Mouse (Mus musculus): ENCODE results near the gene Ccdc80.

The Ccdc80 gene

GRCm38 (mm10) chr16:45093137-45093731 is at the start of gene Ccdc80:
Ccdc80 (plus strand) TSS chr16:45093402.
- no peak for DNase-seq (ENCODE audit: low spot score in 2 of 2)

- DNase-seq (ENCODE audit: low spot score in 2 of 2) = no peak
Measured at GRCm38 (mm10) chr16:45044844-45045243, 48.4 kb upstream of the Ccdc80 start.

GRCm38 (mm10) chr16:45057222-45057621 is 36.0 kb upstream of the Ccdc80 start:
- no peak for DNase-seq (ENCODE audit: low spot score in 2 of 2)

- no peak for DNase-seq (ENCODE audit: low spot score in 2 of 2)
Measured at GRCm38 (mm10) chr16:45057922-45058321, 35.3 kb upstream of the Ccdc80 start.

- DNase-seq (ENCODE audit: low spot score in 2 of 2) = no peak
Measured at GRCm38 (mm10) chr16:45061140-45061539, 32.1 kb upstream of the Ccdc80 start.

GRCm38 (mm10) chr16:45070383-45071083 is 22.7 kb upstream of the Ccdc80 start:
- DNase-seq (ENCODE audit: low spot score in 2 of 2) = no peak

- DNase-seq (ENCODE audit: low spot score in 2 of 2) = no peak
Measured at GRCm38 (mm10) chr16:45071424-45071823, 21.8 kb upstream of the Ccdc80 start.

- DNase-seq (ENCODE audit: low spot score in 2 of 2) = no peak
Measured at GRCm38 (mm10) chr16:45077517-45078080, 15.6 kb upstream of the Ccdc80 start.

GRCm38 (mm10) chr16:45079322-45079721 is 13.9 kb upstream of the Ccdc80 start:
- DNase-seq (ENCODE audit: low spot score in 2 of 2) = no peak

- no peak for DNase-seq (ENCODE audit: low spot score in 2 of 2)
Measured at GRCm38 (mm10) chr16:45088842-45089241, 4.4 kb upstream of the Ccdc80 start.

- DNase-seq (ENCODE audit: low spot score in 2 of 2) = peak in 1 of 2 experiments; percentile 80
Measured at GRCm38 (mm10) chr16:45090005-45090404, 3.2 kb upstream of the Ccdc80 start.

GRCm38 (mm10) chr16:45094136-45094756 is 1.0 kb downstream of the Ccdc80 start:
- no peak for DNase-seq (ENCODE audit: low spot score in 2 of 2)

GRCm38 (mm10) chr16:45095030-45095429 is 1.8 kb downstream of the Ccdc80 start:
- no peak for DNase-seq (ENCODE audit: low spot score in 2 of 2)

GRCm38 (mm10) chr16:45095561-45096482 is 2.6 kb downstream of the Ccdc80 start:
- no peak for DNase-seq (ENCODE audit: low spot score in 2 of 2)

- DNase-seq (ENCODE audit: low spot score in 2 of 2) = no peak
Measured at GRCm38 (mm10) chr16:45097467-45097866, 4.3 kb downstream of the Ccdc80 start.

GRCm38 (mm10) chr16:45098186-45098885 is 5.1 kb downstream of the Ccdc80 start:
- no peak for DNase-seq (ENCODE audit: low spot score in 2 of 2)

GRCm38 (mm10) chr16:45098886-45099210 is 5.6 kb downstream of the Ccdc80 start:
- DNase-seq (ENCODE audit: low spot score in 2 of 2) = no peak

GRCm38 (mm10) chr16:45100892-45101291 is 7.7 kb downstream of the Ccdc80 start:
- no peak for DNase-seq (ENCODE audit: low spot score in 2 of 2)

- DNase-seq (ENCODE audit: low spot score in 2 of 2) = peak in 1 of 2 experiments; percentile 53
Measured at GRCm38 (mm10) chr16:45104993-45105392, 11.8 kb downstream of the Ccdc80 start.

- DNase-seq (ENCODE audit: low spot score in 2 of 2) = no peak
Measured at GRCm38 (mm10) chr16:45108203-45108878, 15.1 kb downstream of the Ccdc80 start.

GRCm38 (mm10) chr16:45110498-45110897 is 17.3 kb downstream of the Ccdc80 start:
- no peak for DNase-seq (ENCODE audit: low spot score in 2 of 2)

Data from left cerebral cortex, adult 9 months (tissue).